Mouse (Mus musculus): ENCODE measurements around the gene Uck2.
A peak's percentile ranks its signal among the peaks of the same experiment; 100 is the strongest.

Uck2 gene

GRCm38 (mm10) chr1:167283441-167284257, 1.5 kb downstream of the Uck2 start:
- peak; percentile 70 for DNase-seq

GRCm38 (mm10) chr1:167282768-167283167, 2.4 kb downstream of the Uck2 start:
- DNase-seq: no peak

- no peak for DNase-seq
Measured at GRCm38 (mm10) chr1:167282112-167282511, 3.0 kb downstream of the Uck2 start.

GRCm38 (mm10) chr1:167280061-167280460, 5.1 kb downstream of the Uck2 start:
- DNase-seq: no peak

- no peak for DNase-seq
Measured at GRCm38 (mm10) chr1:167279160-167279715, 5.9 kb downstream of the Uck2 start.

- DNase-seq: no peak
Measured at GRCm38 (mm10) chr1:167278395-167278794, 6.7 kb downstream of the Uck2 start.

- DNase-seq: no peak
Measured at GRCm38 (mm10) chr1:167274646-167275390, 10.3 kb downstream of the Uck2 start.

GRCm38 (mm10) chr1:167273380-167274163, 11.5 kb downstream of the Uck2 start:
- DNase-seq: no peak

- DNase-seq: peak; percentile 68
Measured at GRCm38 (mm10) chr1:167271841-167272240, 13.3 kb downstream of the Uck2 start.

GRCm38 (mm10) chr1:167271304-167271703, 13.8 kb downstream of the Uck2 start:
- no peak for DNase-seq

- DNase-seq: peak; percentile 85
Measured at GRCm38 (mm10) chr1:167270342-167271111, 14.6 kb downstream of the Uck2 start.

- peak; percentile 95 for DNase-seq
Measured at GRCm38 (mm10) chr1:167269856-167270270, 15.3 kb downstream of the Uck2 start.

- peak; percentile 37 for DNase-seq
Measured at GRCm38 (mm10) chr1:167269350-167269811, 15.7 kb downstream of the Uck2 start.

- no peak for DNase-seq
Measured at GRCm38 (mm10) chr1:167268360-167269063, 16.6 kb downstream of the Uck2 start.

GRCm38 (mm10) chr1:167266720-167267119, 18.4 kb downstream of the Uck2 start:
- no peak for DNase-seq

- DNase-seq: no peak
Measured at GRCm38 (mm10) chr1:167265366-167265765, 19.8 kb downstream of the Uck2 start.

GRCm38 (mm10) chr1:167262489-167263041, 22.6 kb downstream of the Uck2 start:
- DNase-seq: no peak

- DNase-seq: peak; percentile 55
Measured at GRCm38 (mm10) chr1:167261750-167262149, 23.4 kb downstream of the Uck2 start.

- peak; percentile 15 for DNase-seq
Measured at GRCm38 (mm10) chr1:167259702-167260101, 25.4 kb downstream of the Uck2 start.

- peak; percentile 13 for DNase-seq
Measured at GRCm38 (mm10) chr1:167256724-167257302, 28.3 kb downstream of the Uck2 start.

GRCm38 (mm10) chr1:167253579-167253978, 31.5 kb downstream of the Uck2 start:
- no peak for DNase-seq
